Mouse (Mus musculus) urinary bladder, postnatal 10 days (tissue): Measurements from ENCODE around the gene P3h3.
A peak's percentile ranks its signal among the peaks of the same experiment; 100 is the strongest.
"Not testable (repeated sequence)": the region's sequence is repeated elsewhere in the genome, so short reads cannot be mapped to it uniquely, and the experiment has no call there.

Source experiments
- DNase-seq: peaks from one replicate; pipeline ENCODE4 v3.0.0; 2022; ENCODE audit warnings: low spot score

The P3h3 gene

GRCm38 (mm10) chr6:124809052-124809774 lies 48.3 kb downstream of the P3h3 start:
- no peak for DNase-seq

- no peak for DNase-seq
These were observed 49.1 kb downstream of the P3h3 start, which contains the start of gene Spsb2 for GRCm38 (mm10) chr6:124808358-124809012. Spsb2 (plus strand) TSS chr6:124808661.

GRCm38 (mm10) chr6:124807986-124808357 lies 49.6 kb downstream of the P3h3 start:
- no peak for DNase-seq

GRCm38 (mm10) chr6:124807366-124807765 lies 50.2 kb downstream of the P3h3 start:
- no peak for DNase-seq

GRCm38 (mm10) chr6:124806446-124807140 lies 51.0 kb downstream of the P3h3 start:
- DNase-seq = no peak

- peak; percentile 89 for DNase-seq
These were observed 51.9 kb downstream of the P3h3 start for GRCm38 (mm10) chr6:124805341-124806321.

- no peak for DNase-seq
These were observed 53.2 kb downstream of the P3h3 start for GRCm38 (mm10) chr6:124804341-124804740.

- DNase-seq = not testable (repeated sequence)
These were observed 53.9 kb downstream of the P3h3 start for GRCm38 (mm10) chr6:124803691-124804090.

- no peak for DNase-seq
These were observed 54.5 kb downstream of the P3h3 start for GRCm38 (mm10) chr6:124803061-124803460.

GRCm38 (mm10) chr6:124802400-124802799 lies 55.2 kb downstream of the P3h3 start:
- DNase-seq = not testable (repeated sequence)

GRCm38 (mm10) chr6:124796200-124796599 lies 61.4 kb downstream of the P3h3 start:
- DNase-seq = no peak

GRCm38 (mm10) chr6:124795781-124796180 lies 61.8 kb downstream of the P3h3 start:
- DNase-seq = no peak

- no peak for DNase-seq
These were observed 65.6 kb downstream of the P3h3 start for GRCm38 (mm10) chr6:124791911-124792310.
